Mouse (Mus musculus) cerebellum, adult 2 months (tissue): ENCODE measurements around the gene Gucy1b1.

Experiments used
- CTCF ChIP-seq: fragments of 200-500 bp; IDR thresholded peaks from 2 replicates; pipeline ENCODE4 v1.5.1; 2011; ENCODE audit warnings: low read depth, mild to moderate bottlenecking, control low read depth, low read length, moderate library complexity, borderline replicate concordance; ENCODE audit not compliant: insufficient read depth
- POLR2A ChIP-seq: fragments of 200-500 bp; IDR thresholded peaks from 2 replicates; pipeline ENCODE4 v1.6.1; 2011; ENCODE audit warnings: low read length, control low read depth, borderline replicate concordance; ENCODE audit not compliant: insufficient read depth

DNA sequence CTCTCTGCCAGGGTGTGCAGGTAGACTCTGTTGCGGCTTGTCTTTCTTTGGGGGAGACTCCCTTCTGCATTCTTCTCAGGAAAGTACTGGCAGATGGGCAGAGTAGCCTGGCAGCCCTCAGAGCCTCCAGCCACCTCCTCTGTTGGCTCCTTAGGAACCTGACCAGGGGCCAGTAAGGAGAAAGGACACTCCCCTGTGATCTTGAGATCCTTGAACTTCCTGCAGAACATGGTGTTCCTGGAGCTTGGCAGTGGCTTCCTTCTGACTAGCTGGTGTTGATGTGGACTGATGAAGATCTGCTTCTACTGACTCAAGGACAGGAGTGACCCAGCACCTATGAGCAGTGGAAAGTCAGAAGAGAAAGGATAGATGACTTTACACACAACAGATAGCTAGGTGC, 44.4 kb upstream of the Gucy1b1 start:
- no peak for TF ChIP-seq CTCF
- no peak for TF ChIP-seq POLR2A
